Mouse (Mus musculus) limb, embryonic 10.5 days (tissue): ENCODE results near the gene Krtcap3. TPM values are rescaled to one million over a fixed set of nuclear protein-coding genes. Genes with fewer than 3 reads are reported as not detected.

Experiments
- DNase-seq: peaks from one replicate; pipeline ENCODE4 v3.0.0-alpha.2; 2017; ENCODE audit warnings: low spot score
- H3K27ac ChIP-seq: fragments of 300-500 bp; sonication (generic); 2 replicates; pipeline ENCODE4 v1.5.1; 2016; ENCODE audit warnings: mild to moderate bottlenecking
- H3K27me3 ChIP-seq: fragments of 300-500 bp; sonication (generic); 2 replicates; pipeline ENCODE4 v1.6.1; 2016; ENCODE audit warnings: low read depth, mild to moderate bottlenecking; ENCODE audit not compliant: poor library complexity, severe bottlenecking
- H3K36me3 ChIP-seq: fragments of 300-500 bp; sonication (generic); 2 replicates; pipeline ENCODE4 v1.6.1; 2016; ENCODE audit warnings: mild to moderate bottlenecking, moderate library complexity
- H3K4me1 ChIP-seq: fragments of 300-500 bp; sonication (generic); 2 replicates; pipeline ENCODE4 v1.6.1; 2016
- H3K4me3 ChIP-seq: fragments of 300-500 bp; sonication (generic); 2 replicates; pipeline ENCODE4 v1.5.1; 2016; ENCODE audit warnings: mild to moderate bottlenecking, moderate library complexity
- H3K9me3 ChIP-seq: fragments of 300-500 bp; sonication (generic); replicated peaks from 2 replicates; pipeline ENCODE4 v1.6.1; 2016; ENCODE audit warnings: mild to moderate bottlenecking
- WGBS: fragments of 180-500 bp; shearing (Covaris S2); methylation state at CpG from one replicate; pipeline ENCODE4 v1.1.7; 2016; 5-methylcytosine and 5-hydroxymethylcytosine counted together
- polyA plus RNA-seq: library from polyadenylated mRNA; unstranded; fragments of >200 nt; fragmentation: Nextera tagmentation; extraction: Ambion mirVana; gene quantifications from 2 replicates; pipeline ENCODE4 v1.2.1, GENCODE M21; 2016

The Krtcap3 gene
- polyA plus RNA-seq, 1 experiment from 2014 or later = 26.7 TPM

GRCm38 (mm10) chr5:31294964-31295605 is 43.6 kb downstream of the Krtcap3 start:
- DNase-seq = no peak
- WGBS = 7% methylated on average over 29 of the region's 29 CpGs
- Histone ChIP-seq H3K36me3 (peaks cover 22% of the 10 kb centered on the region), H3K27ac (peak overlapping the region; percentile 89), H3K4me1 (peaks cover 37% of the 10 kb centered on the region), H3K9me3 (no peaks in the 10 kb centered on the region), H3K27me3 (no peaks in the 10 kb centered on the region), H3K4me3 (peak overlapping the region; percentile 75)

DNA sequence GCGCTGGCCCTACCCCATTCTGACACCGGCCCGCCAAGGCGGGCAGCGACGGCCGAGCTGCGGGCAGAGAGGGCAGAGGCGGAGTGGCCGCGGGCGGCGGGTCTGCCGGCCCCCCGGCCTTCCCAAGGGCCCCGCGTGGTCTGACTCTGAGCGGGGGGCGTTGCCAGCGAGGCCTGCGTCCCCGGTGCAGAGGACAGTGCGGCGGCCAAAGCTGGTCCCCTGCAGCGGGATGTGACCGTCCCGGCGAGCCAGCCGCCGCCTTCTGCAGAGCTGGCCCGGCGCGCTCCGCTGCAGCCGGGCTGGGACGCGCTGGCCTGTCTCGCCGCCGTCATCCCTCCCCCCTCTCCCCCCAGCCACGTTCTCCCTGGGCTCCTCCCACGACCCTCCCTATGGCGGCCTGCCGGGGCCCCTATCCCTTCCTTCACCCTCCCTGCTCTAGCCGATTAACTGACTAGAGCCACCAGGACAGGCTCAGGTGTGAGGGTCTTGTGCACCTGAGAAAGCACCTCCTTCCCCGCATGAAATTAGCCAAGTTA is 44.2 kb downstream of the Krtcap3 start, which contains the start of gene Fndc4:
TSS of gene Fndc4 (minus strand) at position 475 of the 536 bp plus-strand sequence.
- peak; percentile 82 for DNase-seq
- Histone ChIP-seq H3K4me3 (peak within 1 kb of the TSS; percentile 75), H3K27ac (peak within 1 kb of the TSS; percentile 89), H3K36me3 (peaks cover 22% of the 10 kb centered on the region), H3K27me3 (no peaks in the 10 kb centered on the region), H3K4me1 (peaks cover 32% of the 10 kb centered on the region), H3K9me3 (no peaks in the 10 kb centered on the region)
- WGBS = under 1% methylated on average over 46 of the region's 46 CpGs

- H3K36me3 ChIP-seq = peaks cover 22% of the 10 kb centered on the region
- no peaks in the 10 kb centered on the region for H3K27me3 ChIP-seq
- H3K9me3 ChIP-seq = no peaks in the 10 kb centered on the region
- WGBS = 82% methylated on average over 13 of the region's 13 CpGs
- H3K4me1 ChIP-seq = peaks cover 25% of the 10 kb centered on the region
- H3K4me3 ChIP-seq = peak within 1 kb of the TSS; percentile 75; the same call in 1 of the 2 replicates
- no peak within 1 kb of the TSS for H3K27ac ChIP-seq
- DNase-seq = no peak
Observed at GRCm38 (mm10) chr5:31297047-31297757, 45.7 kb downstream of the Krtcap3 start, which contains the start of gene Gckr. Gene Gckr (plus strand): TSS chr5:31297443.

DNA sequence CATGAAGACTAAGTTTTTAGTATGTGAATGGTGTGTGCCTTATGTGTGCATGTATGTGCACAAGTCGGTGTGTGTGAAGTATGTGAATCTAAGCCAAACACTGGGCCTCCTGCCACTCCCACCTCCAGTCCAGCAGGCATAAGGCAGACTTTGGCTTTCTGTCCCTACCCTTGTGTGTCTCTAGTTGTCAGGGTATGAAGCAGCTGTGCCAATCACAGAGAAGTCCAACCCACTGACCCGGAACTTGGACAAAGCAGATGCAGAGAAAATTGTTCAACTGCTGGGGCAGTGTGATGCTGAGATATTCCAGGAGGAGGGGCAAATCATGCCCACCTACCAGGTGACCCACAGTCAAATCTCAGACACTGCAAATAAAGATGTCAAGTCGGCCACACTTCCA is 46.5 kb downstream of the Krtcap3 start:
- no peak for DNase-seq

GRCm38 (mm10) chr5:31298486-31298885 is 47.0 kb downstream of the Krtcap3 start:
- Histone ChIP-seq H3K36me3 (peaks cover 9% of the 10 kb centered on the region), H3K4me3 (no peak overlapping the region), H3K4me1 (peaks cover 25% of the 10 kb centered on the region), H3K27me3 (no peaks in the 10 kb centered on the region), H3K9me3 (no peaks in the 10 kb centered on the region), H3K27ac (no peak overlapping the region)
- WGBS = 73% methylated on average over 2 of the region's 2 CpGs
- no peak for DNase-seq

More for the DNA sequence above, 46.5 kb downstream of the Krtcap3 start:
- Histone ChIP-seq H3K4me3 (no peak overlapping the region), H3K4me1 (peaks cover 25% of the 10 kb centered on the region), H3K36me3 (peaks cover 14% of the 10 kb centered on the region), H3K27me3 (no peaks in the 10 kb centered on the region), H3K9me3 (no peaks in the 10 kb centered on the region), H3K27ac (no peak overlapping the region)
- WGBS = 89% methylated on average over 3 of the region's 3 CpGs

DNA sequence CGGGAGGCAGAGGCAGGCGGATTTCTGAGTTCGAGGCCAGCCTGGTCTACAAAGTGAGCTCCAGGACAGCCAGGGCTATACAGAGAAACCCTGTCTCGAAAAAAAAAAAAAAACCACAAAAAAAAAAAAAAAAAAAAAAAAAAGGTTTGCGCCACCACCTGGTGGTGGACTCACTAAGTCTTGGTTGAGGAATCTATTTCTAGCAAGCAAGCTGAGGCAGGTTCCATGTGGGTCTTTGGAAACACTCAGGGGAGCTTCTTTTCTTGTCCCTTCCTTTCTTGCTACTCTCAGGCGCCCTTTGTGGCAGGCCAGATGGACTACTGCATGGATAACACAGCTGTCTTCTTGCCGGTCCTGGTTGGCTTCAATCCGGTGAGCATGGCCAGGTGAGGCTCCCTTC is 50.4 kb downstream of the Krtcap3 start:
- H3K4me1 ChIP-seq = no peaks in the 10 kb centered on the region
- WGBS = 74% methylated on average over 8 of the region's 8 CpGs
- H3K4me3 ChIP-seq = no peak overlapping the region
- H3K27ac ChIP-seq = no peak overlapping the region
- H3K27me3 ChIP-seq = no peaks in the 10 kb centered on the region
- no peaks in the 10 kb centered on the region for H3K9me3 ChIP-seq
- H3K36me3 ChIP-seq = no peaks in the 10 kb centered on the region
- DNase-seq = no peak

Other genes starting within 250 kb of the Krtcap3 start
- 51.8 and 69.7 TPM in 2 replicates for gene Atraid, start 203.4 kb upstream of the Krtcap3 start, polyA plus RNA-seq
- gene Slc5a6, start 202.8 kb upstream of the Krtcap3 start, polyA plus RNA-seq = 10.4 and 10.8 TPM in 2 replicates
- gene Cad, start 196.9 kb upstream of the Krtcap3 start, polyA plus RNA-seq = 63.1 and 71.3 TPM in 2 replicates
- gene Dnajc5g, start 145.4 kb upstream of the Krtcap3 start, polyA plus RNA-seq = not detected in 2 replicates
- 0.24 and 0.26 TPM in 2 replicates for gene Slc30a3, start 143.5 kb upstream of the Krtcap3 start, polyA plus RNA-seq
- gene Trim54, start 135.0 kb upstream of the Krtcap3 start, polyA plus RNA-seq = 0.23 TPM in 1 of 2 replicates, not detected in the other
- not detected in 2 replicates for gene Ucn, start 112.9 kb upstream of the Krtcap3 start, polyA plus RNA-seq
- gene Mpv17, start 97.4 kb upstream of the Krtcap3 start, polyA plus RNA-seq = 54.2 and 66.0 TPM in 2 replicates
- gene Gm29609, start 71.8 kb upstream of the Krtcap3 start, polyA plus RNA-seq = 1.0 and 1.3 TPM in 2 replicates
- 120 and 136 TPM in 2 replicates for gene Gtf3c2, start 71.5 kb upstream of the Krtcap3 start, polyA plus RNA-seq
- gene Snx17, start 58.5 kb upstream of the Krtcap3 start, polyA plus RNA-seq = 128 and 140 TPM in 2 replicates
- 85.7 and 89.6 TPM in 2 replicates for gene Eif2b4, start 58.3 kb upstream of the Krtcap3 start, polyA plus RNA-seq
- gene Zfp513, start 49.4 kb upstream of the Krtcap3 start, polyA plus RNA-seq = 11.8 and 11.9 TPM in 2 replicates
- gene Ppm1g, start 31.0 kb upstream of the Krtcap3 start, polyA plus RNA-seq = 189 and 210 TPM in 2 replicates
- 118 and 133 TPM in 2 replicates for gene Nrbp1, start 10.8 kb upstream of the Krtcap3 start, polyA plus RNA-seq
- gene Gm9970, start 10.5 kb upstream of the Krtcap3 start, polyA plus RNA-seq = 0.40 and 0.48 TPM in 2 replicates
- gene Ift172, start 39.4 kb downstream of the Krtcap3 start, polyA plus RNA-seq = 34.7 and 48.6 TPM in 2 replicates
- 69.0 and 70.6 TPM in 2 replicates for gene Fndc4, start 44.4 kb downstream of the Krtcap3 start, polyA plus RNA-seq
- gene Gckr, start 45.8 kb downstream of the Krtcap3 start, polyA plus RNA-seq = 0.31 TPM in 1 of 2 replicates, not detected in the other
- 65.6 and 79.8 TPM in 2 replicates for gene Zfp512, start 200.7 kb downstream of the Krtcap3 start, polyA plus RNA-seq
- gene 4930548H24Rik, start 234.0 kb downstream of the Krtcap3 start, polyA plus RNA-seq = not detected in 2 replicates
- gene Gpn1, start 243.1 kb downstream of the Krtcap3 start, polyA plus RNA-seq = 119 and 125 TPM in 2 replicates